Mouse (Mus musculus) A20 (cell line): ENCODE measurements around the gene Celf2.
A peak's percentile ranks its signal among the peaks of the same experiment; 100 is the strongest.

ENCODE experiments used
- DNase-seq: peaks from one replicate; pipeline ENCODE4 v3.0.0-alpha.2; 2011; ENCODE audit warnings: low read depth, low spot score

The Celf2 gene

GRCm38 (mm10) chr2:6923738-6924474 is 585.5 kb downstream of the Celf2 start:
- no peak for DNase-seq

GRCm38 (mm10) chr2:6915386-6915785 is 594.0 kb downstream of the Celf2 start:
- DNase-seq = no peak

GRCm38 (mm10) chr2:6913315-6913714 is 596.0 kb downstream of the Celf2 start:
- no peak for DNase-seq

GRCm38 (mm10) chr2:6911932-6912331 is 597.4 kb downstream of the Celf2 start:
- DNase-seq = no peak

GRCm38 (mm10) chr2:6909921-6910320 is 599.4 kb downstream of the Celf2 start:
- DNase-seq = no peak

GRCm38 (mm10) chr2:6904411-6904810 is 605.0 kb downstream of the Celf2 start:
- DNase-seq = no peak

- DNase-seq = no peak
Measured at GRCm38 (mm10) chr2:6903251-6903763, 606.1 kb downstream of the Celf2 start.

GRCm38 (mm10) chr2:6896896-6897295 is 612.5 kb downstream of the Celf2 start:
- DNase-seq = no peak

- no peak for DNase-seq
Measured at GRCm38 (mm10) chr2:6893597-6893996, 615.8 kb downstream of the Celf2 start.

- peak; percentile 12 for DNase-seq
Measured at GRCm38 (mm10) chr2:6893095-6893494, 616.3 kb downstream of the Celf2 start.

GRCm38 (mm10) chr2:6884796-6885711 is 624.3 kb downstream of the Celf2 start:
- DNase-seq = no peak

- no peak for DNase-seq
Measured at GRCm38 (mm10) chr2:6883996-6884795, 625.2 kb downstream of the Celf2 start.

- no peak for DNase-seq
Measured at GRCm38 (mm10) chr2:6882236-6882885, 627.0 kb downstream of the Celf2 start.

- DNase-seq = no peak
Measured at GRCm38 (mm10) chr2:6880941-6881575, 628.3 kb downstream of the Celf2 start.

GRCm38 (mm10) chr2:6877094-6877493 is 632.3 kb downstream of the Celf2 start:
- DNase-seq = no peak

GRCm38 (mm10) chr2:6876547-6876946 is 632.8 kb downstream of the Celf2 start:
- no peak for DNase-seq

- DNase-seq = no peak
Measured at GRCm38 (mm10) chr2:6875071-6875611, 634.2 kb downstream of the Celf2 start.

GRCm38 (mm10) chr2:6874266-6874955 is 635.0 kb downstream of the Celf2 start:
- DNase-seq = no peak

- DNase-seq = no peak
Measured at GRCm38 (mm10) chr2:6873711-6874110, 635.7 kb downstream of the Celf2 start.

- peak; percentile 82 for DNase-seq
Measured at GRCm38 (mm10) chr2:6872894-6873255, 636.5 kb downstream of the Celf2 start.
